Mouse (Mus musculus): ENCODE measurements around the gene Cops4. TPM values are rescaled to one million over a fixed set of nuclear protein-coding genes. Genes with fewer than 3 reads are reported as not detected.

Gene Cops4
- 100 to 1,000 TPM in 1 of 2 experiments, 10 to 100 TPM in 1; 87.1 to 102 TPM for total RNA-seq (2021)
- long read RNA-seq, experiment 1, transcript Cops4-201 (10 exons, 1,755 nt), result major isoform, 241 of 277 reads
- long read RNA-seq, experiment 1, partial matches to known transcripts, result 5 of 277 reads
- long read RNA-seq, experiment 1, other reads (novel, unspliced or antisense), result 31 of 277 reads
- long read RNA-seq, experiment 2, transcript Cops4-201 (10 exons, 1,755 nt), result major isoform, 298 of 333 reads
- long read RNA-seq, experiment 2, partial matches to known transcripts, result 9 of 333 reads
- long read RNA-seq, experiment 2, other reads (novel, unspliced or antisense), result 26 of 333 reads

DNA sequence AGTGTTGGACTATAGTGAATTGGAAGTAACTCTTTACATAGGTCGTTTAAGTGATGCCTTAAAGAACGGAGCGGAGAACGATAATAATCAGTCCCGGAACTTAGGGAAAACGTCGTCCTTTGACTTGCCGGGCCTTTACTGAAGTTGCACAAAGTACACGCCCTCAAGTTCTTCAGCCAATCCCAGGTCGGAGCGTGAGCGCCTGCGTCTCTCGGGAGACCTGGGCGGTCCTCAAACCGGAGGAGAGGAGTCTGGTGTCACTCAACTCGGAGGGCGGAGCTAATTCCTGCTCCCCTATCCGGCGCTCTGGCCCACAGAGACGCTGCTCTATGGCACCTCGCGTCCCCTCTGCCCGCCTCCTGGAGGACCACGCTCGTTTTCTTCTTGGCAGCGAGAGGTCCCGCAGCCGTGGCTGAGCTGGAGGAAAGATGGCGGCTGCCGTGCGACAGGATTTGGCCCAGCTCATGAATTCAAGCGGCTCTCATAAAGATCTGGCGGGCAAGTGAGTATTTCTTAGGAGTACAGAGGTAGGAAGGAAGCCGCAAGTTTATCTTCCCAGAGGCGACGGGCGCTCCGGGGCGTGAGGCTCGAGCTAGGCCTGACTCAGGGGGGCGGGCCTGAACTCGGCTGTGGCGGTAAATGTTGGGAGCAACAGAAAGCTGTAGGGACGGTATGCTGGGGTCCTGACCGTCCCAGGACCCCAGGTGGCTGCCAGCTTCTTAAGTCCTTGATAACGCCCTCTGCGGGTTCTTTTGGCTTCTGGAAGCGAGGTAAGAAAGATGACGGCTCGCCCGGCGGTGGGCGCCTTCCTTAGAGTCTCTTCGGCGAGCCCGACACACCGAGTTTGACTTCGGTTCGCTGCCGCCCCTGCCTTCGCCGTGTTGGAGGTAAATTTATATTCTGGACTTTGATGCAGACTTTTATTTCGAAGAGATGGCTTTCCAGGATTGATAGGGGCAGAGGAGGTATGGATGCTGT lies at the start of gene Cops4:
Gene Cops4 (plus strand): TSS at position 261 of the 978 bp plus-strand sequence.
- peak; percentile 93 to 95 for DNase-seq
- intact Hi-C loops (cut with DNase I), result loop anchor here (1.0 to 5.0 kb wide), 3 partner anchors 18 to 102 kb away; partner anchors contain the start of genes Lin54 and Sec31a

DNA sequence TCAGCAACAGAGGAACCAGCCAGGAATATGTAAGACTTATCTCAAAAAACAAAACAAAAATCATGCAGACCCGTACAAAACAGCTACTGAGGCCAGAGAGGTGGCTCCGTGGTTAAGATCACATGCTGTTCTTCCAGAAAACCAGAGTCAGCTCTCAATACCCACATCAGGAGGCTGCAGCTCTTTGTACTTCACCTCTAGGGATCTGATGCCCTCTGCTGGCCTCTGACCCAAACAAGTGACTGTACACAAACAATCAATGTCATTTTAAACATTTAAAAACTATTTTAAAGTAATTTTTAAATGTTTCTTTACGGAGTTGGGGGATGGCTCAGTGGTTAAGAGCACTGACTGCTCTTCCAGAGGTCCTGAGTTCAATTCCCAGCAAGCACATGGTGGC lies 41.8 kb upstream of the Cops4 start:
- DNase-seq, result no peak
- intact Hi-C loops (cut with DNase I), result no loop called here

DNA sequence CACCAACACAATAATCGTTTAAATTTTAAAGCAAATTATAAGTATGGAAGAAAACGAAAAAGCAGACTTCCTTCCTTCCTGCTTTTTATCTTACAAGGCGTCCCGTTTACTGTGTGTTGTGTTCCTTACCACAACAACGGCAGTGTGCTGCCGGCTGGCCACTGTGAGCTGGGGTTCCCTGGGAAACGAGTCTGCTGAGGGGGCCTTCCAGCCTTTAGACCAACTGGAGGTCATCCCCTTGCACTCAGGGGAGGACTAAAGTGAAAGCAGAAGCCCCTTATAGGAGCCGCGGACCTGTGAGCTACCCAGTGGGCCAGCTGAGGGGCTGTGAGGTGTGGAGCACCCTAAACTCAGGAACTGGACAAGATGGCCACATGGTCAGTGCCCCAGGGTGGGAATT lies 40.5 kb upstream of the Cops4 start:
- DNase-seq, result no peak
- intact Hi-C loops (cut with DNase I), result no loop called here

DNA sequence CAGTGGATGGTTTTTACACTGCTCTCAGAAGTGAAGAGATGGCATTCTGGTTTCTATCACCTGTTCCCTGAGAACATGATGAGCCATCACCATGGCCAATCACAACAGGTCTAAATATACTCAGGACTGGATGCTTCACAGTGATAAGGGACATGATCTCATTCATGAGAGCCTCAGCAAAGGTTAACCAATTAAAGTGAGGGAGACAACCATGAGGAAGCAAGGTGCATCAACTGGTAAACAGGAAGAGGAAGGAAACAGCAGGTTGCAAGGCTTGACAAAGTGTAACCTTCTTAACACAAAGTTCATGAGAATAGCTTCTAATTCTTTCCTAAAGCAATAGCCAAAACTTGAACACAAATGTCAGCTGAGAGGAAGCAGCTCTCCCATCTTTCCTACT lies 34.5 kb upstream of the Cops4 start:
- intact Hi-C loops (cut with DNase I), result loop anchor here (2.0 kb wide), 1 partner anchor 45 kb away; no protein-coding TSS in a partner anchor
- no peak for DNase-seq

DNA sequence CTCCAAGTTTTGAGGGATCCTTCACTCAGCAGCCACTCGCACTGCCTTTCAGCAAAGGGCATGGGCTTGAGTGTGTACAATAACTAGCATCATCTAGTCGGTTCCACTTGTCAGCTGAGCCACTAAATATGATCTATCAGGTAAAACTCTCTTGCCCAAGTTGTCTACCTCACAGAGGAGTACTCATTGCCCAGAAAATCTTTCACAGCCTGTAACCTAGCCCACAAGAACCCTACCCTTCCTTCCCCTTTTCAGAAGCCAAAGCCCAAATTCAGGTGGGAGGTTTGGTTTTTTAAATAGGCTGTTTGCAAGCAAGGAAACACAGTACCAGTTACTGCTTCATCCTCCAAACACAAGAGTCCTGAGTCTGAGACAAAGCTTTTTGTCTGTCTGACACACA lies 31.0 kb upstream of the Cops4 start:
- no peak for DNase-seq
- intact Hi-C loops (cut with DNase I), result no loop called here

DNA sequence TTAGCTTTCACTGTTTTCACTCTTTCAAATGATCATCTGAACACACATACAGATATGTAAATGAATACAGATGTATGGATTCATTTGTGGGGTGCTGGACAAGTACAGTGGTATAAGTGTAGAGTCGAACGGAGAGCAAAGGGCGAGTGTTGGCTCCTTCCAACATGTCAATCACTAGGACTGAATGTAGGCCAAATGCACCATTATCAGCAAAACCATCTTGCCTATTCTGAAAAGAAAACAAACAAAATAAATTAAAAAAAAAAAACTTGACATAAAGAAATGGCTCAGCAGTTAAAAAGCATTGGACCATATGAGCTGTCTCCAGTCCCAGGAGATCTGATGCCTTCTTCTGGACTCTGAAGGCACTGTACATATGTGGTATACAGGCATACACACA lies 29.9 kb upstream of the Cops4 start:
- no peak for DNase-seq
- intact Hi-C loops (cut with DNase I), result no loop called here

DNA sequence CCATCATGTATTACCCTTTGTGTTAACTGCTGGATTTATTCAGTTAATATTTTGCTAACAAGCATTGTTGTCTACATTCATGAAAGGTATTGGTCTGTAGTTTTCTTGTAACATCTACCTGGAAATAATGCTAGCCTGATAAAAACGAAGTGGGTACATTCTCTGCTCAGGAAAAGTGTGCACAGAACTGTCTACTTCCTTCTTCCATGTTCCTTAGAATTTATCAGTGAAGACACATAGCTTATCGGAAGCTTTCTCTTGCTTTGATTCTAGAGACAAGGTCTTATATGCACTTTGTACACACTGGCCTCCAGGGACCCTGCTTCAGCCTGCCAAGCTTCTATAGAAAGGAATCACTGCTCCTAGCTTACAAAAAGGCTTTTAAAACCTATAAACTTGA lies 28.8 kb upstream of the Cops4 start:
- no peak for DNase-seq
- intact Hi-C loops (cut with DNase I), result no loop called here

DNA sequence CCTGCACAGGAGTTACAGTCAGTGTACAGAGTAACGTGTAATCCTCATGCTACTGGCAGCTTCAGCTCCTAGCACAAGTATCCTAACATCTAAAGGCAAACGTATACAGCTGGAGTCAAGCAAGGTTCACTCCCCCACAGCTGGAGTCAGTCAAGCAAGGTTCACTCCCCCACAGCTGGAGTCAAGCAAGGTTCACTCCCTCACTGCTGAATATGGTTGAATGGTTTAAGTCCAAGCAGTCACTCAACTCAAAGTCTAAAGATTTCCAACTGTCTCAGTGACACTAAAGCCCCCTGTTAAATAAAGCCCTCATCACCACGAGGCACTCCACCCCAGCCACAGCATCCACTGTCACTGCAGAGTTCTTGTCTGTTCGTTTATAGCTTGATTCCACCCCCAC lies 26.4 kb upstream of the Cops4 start:
- DNase-seq, result no peak
- intact Hi-C loops (cut with DNase I), result no loop called here

DNA sequence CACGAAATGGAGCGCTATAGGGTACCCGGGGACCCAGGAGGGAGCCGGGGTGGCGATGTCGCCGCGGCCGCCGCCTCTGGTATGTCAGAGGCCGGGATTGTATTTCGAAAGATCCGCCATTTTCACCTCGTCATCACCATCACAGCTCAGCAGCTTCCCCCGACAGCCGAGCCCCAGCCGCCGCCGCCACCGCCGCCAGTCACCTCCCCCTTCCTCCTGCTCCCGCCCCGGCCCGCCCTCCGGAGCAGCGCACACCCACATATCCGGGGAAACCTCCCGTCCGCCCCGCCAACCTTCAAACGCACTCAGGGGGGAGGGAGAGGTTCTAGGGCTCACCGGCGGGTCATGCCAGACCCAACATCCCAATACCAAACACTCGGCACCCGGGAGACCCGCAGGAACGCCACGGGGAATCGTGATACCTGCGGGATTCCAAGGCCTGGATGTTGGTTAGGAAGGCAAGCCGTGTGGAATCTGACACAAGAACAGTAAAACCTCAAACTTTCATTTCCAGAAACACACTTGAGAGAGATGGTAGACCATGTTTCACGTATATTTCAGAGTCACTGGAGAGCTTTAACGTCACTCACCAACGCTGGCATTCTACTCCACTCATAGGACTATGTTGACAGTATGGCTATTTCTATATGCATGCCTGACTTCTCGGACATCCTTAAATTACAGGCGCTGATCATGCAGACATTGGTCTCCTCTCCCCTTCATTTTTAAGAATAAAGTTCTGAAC lies 19.5 kb upstream of the Cops4 start:
- intact Hi-C loops (cut with DNase I), result loop anchor here (5.0 kb wide), 1 partner anchor 66 kb away; no protein-coding TSS in a partner anchor
- peak; percentile 54 to 77 for DNase-seq

DNA sequence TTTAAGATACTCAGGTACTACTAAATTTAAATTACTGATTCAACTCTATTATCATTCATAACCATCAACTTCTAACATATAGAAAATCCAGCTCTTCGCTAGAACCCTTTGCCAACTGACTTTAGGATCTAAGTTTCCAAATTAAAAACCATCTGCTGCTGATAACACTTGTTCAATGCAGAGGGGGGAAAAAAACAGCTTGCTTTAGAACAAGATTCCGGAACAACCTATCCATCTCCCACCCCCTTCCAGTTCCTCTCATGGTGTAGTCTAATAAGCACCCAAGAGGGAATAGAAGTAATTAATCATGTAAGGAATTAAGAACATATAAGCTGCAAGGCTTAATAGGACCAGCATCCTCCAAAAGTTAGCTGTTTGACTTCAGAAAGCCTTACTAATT lies 18.9 kb upstream of the Cops4 start:
- DNase-seq, result no peak
- intact Hi-C loops (cut with DNase I), result loop anchor here (5.0 kb wide), 1 partner anchor 67 kb away; no protein-coding TSS in a partner anchor

DNA sequence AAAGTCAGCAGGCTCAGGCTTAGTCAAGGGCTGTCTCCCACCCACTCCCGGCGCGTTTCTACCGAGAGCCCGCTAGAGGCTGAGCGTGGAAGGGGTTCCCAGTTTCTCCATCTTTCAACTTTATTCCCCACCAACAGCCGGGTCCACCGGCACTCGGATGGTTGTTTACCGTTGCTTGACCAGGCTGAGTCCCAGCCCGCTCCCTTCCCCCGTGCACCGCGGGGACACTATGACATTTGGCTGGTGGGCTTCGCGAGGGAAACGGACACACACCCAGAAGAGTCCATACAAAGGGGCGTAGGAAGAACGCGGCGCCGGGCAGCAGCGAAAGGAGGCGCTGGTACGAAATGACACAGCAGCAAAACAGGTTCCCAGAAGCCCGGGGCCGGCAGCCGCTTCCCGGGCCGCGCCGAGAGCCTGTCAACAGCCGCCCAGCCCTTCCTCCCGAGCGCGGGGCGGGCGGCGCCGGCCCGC lies 18.2 kb upstream of the Cops4 start:
- intact Hi-C loops (cut with DNase I), result loop anchor here (1.0 to 5.0 kb wide), 3 partner anchors 18 to 83 kb away; partner anchors contain the start of genes Cops4 and Sec31a
- DNase-seq, result peak in 1 of 2 experiments; percentile 5

DNA sequence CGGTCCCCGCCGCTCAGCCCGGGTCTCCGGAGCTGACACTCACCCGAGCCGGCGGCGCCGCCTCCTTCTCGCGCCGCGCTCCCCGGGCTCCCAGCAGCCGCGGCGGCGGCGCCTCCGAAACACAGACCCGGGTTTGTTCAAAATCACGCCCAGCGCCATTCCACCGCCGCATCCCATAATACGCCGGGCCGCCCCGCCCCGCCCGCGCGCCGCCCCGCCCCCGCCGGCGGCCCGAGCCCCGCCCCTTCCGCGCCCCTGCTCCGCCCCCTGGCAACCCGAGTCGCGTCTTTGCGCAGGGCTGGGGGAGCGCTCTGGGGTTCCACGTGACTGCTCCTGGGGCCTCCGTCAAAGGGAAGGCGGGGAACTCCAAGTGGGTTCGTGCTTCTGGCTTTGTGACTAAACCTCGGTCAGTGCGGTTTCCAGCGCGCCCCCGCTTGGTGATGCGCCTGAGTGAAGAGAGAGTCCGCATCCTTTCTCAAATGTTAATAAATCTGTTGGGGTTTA lies 17.6 kb upstream of the Cops4 start, which contains the start of gene Lin54:
Gene Lin54 (minus strand): TSS at position 182 of the 504 bp plus-strand sequence.
- intact Hi-C loops (cut with DNase I), result loop anchor here (1.0 to 5.0 kb wide), 2 partner anchors 18 to 83 kb away; partner anchors contain the start of genes Cops4 and Sec31a
- DNase-seq, result peak; percentile 69 to 82

DNA sequence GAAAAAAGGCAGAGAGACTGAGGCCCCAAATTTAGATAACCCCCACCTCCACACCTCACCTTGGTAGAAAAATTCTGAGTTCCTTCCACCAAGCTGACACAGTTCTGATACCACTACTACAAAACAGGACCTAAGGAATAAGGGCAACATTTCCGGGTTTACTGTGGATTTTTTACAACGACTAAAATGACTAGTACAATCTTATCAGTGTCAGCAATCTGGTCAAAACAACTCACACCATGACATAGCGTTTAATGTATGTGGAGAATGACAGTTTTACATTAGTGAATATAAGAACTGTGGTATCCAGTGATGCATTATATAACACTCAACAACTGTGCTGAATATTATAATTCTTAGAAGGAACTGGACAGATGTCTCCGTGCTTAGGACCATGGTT lies 16.8 kb upstream of the Cops4 start:
- no peak for DNase-seq
- intact Hi-C loops (cut with DNase I), result loop anchor here (5.0 kb wide), 1 partner anchor 84 kb away; the partner anchor contains the start of gene Sec31a

DNA sequence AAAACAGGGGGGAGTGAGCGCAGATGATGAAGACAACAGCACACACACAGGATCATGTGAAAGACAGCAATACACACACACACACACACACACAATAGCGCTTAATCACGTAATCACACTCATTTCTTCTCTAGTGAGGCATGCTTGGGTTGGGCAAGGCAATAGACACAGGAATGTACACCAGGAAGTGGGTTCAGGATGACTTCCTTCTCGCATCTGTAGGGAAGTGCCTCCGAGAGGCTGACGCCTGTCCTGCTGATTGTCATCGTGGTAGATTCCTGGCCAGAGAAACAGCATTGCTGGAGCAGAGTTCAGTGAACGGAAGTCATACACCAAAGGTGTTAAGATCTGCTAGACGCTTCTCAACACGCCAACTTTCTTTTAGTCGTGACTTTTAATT lies 8.9 kb upstream of the Cops4 start:
- intact Hi-C loops (cut with DNase I), result no loop called here
- DNase-seq, result no peak

DNA sequence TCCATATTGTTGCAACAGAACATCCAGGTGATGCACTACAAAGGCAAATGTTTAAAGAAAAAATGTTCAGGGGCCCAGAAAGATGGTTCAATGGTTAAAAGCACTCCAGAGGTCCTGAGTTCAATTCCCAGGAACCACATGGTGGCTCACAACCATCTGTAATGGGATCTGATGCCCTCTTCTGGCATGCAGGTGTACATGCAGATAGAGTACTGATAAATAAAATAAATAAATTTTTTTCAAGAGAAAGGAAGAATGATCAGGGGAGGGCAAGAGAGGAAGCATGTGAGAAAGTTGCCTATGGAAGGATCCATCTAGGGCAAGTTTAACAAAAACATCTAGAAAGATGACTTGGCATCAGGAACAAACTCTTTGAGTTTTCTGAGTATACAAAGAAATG lies 5.5 kb upstream of the Cops4 start:
- DNase-seq, result no peak

DNA sequence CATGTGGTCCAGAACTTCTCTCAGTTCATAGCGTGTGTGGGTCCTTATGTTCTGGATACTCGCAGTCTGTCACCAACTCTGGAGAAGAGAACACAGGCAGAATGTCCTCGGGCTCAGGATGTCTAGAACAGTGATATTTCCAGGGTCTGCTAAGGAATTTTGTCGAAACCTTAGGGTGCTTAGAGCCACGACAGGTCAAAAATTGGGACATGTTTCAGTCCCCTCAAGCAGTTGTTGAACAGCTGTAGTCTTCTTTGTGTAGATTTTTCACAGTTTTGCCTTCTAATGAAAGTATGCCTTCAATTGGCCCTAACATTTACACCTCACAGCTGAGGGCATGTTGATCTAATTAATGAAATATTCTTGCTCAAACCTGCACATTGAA lies 910 bp downstream of the Cops4 start:
- DNase-seq, result no peak
- intact Hi-C loops (cut with DNase I), result loop anchor here (5.0 kb wide), 1 partner anchor 87 kb away; no protein-coding TSS in a partner anchor

More for the DNA sequence above, 5.5 kb upstream of the Cops4 start:
- intact Hi-C loops (cut with DNase I), result no loop called here

DNA sequence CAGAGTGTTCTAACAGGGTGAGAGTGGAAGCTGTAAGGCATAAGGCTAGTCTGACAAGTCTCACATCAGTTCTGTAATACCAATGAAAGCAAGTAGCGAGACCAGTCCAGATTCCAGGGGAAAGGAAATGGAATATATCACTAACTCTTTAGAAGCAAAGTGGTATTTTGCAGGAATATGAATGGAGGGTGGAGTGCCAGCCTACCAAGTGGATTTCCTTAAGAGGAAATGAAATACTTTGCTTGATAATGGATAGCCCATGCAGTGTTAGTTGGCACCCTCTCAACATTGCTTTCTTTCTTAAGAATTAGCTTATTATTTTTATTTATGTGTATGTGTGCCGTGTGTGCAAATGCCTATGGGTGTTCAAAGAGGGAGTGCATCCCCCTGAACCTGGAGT lies 2.1 kb downstream of the Cops4 start:
- no peak for DNase-seq

DNA sequence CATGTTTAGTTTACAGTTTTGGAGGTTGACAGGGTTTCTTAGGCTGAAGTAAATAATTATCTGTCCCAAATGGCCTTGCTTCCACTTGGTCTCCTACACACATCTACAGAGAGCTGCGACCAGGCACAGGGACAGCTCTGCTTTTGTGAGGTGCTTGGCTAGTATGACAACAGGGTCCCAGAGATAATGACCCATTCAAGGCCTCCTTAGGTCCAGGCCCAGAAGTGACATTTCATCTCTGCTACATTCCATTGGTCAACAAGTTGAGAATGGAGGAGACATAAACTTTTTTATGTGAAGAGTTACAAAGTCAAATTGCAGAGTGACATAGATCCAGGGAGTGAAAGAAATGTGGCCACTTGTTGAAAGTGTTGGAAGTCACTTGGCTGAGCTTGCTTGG lies 5.2 kb downstream of the Cops4 start:
- intact Hi-C loops (cut with DNase I), result no loop called here
- no peak for DNase-seq

More for the DNA sequence above, 2.1 kb downstream of the Cops4 start:
- intact Hi-C loops (cut with DNase I), result no loop called here

DNA sequence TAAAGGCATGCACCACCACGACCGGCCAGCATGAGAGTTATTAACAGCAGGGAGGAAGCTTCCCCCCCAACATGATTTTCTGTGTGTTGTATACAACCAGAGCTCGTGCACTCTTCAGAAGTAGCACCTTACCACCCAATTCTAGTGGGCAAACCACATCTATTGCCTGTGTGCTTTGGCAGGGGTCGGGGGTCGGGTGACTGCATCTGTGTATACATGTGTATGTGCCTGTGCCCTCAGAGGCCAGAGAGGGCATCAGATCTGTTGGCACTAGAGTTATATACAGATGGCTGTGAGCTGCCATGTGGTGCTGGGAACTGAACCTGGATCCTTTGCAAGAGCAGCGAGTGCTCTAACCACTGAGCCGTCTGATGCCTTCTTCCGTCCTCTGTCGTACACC lies 6.8 kb downstream of the Cops4 start:
- intact Hi-C loops (cut with DNase I), result no loop called here
- no peak for DNase-seq

DNA sequence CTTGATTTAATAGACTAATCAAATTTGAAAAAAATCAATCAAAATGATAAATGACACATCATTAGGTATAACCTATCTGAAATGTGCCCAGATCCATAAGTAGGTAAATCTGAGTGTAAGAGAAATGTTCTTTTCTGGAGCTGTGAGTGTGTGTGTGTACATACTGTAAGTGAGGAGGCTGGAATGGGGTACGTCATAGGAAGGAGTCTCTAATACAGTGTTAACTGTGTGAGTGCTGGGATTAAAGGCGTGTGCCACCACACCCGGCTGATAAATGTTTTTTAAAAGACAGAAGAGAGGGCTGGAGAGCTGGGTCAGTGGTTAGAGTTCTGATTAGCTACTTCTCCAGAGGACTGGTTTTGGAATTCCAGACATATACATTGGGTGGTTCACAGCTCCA lies 7.5 kb downstream of the Cops4 start:
- intact Hi-C loops (cut with DNase I), result no loop called here

More for the DNA sequence above, 7.5 kb downstream of the Cops4 start:
- no peak for DNase-seq

Data from gastrocnemius, postnatal 36 days (tissue).